Mouse (Mus musculus) c-Kit-negative CD71-positive TER-119-positive erythroid progenitor cells, embryonic 14.5 days (primary cell): Measurements from ENCODE around the gene Pwwp2b.

Experiments
- DNase-seq: peaks from one replicate; pipeline ENCODE4 v3.0.0-alpha.2; 2013; ENCODE audit warnings: low read depth, low spot score

Gene Pwwp2b

DNA sequence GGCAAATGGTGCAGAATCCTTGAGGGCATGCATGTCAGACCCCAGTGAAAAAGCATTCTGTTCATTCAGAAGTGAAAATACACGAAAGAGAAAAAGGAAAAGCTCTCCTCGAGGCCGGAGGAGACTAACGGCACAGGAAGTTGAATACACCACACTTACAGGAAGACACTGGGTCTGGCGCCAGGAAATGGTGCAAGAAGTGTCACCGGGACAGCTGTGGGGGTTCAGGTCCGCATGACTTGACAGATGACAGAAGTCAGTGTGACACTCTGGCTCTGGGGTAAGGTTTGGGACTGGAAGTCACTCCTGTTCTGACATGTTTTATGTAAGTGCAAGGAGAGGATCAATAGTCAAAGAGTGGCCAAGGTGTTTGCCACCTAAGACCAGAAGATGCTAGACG is 23.6 kb upstream of the Pwwp2b start:
- DNase-seq = no peak

DNA sequence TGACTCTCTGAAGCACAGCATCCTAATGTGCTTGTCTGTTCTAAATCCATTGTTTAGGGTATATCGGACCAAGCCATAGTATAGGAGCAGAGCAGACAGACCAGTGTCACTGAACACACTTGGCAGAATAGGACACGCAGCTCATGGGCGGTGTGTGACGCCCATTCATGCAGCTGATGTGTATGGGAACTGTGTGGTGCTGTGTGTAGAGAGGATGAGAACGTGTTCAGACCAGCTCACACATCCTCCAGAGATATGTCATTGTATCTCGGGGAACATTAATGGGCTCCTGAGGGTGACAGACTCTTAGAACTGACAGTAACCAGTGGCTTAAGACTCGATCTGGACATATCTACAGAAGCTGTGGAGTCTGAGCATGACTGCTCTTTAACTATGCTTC is 21.9 kb upstream of the Pwwp2b start:
- DNase-seq = no peak

DNA sequence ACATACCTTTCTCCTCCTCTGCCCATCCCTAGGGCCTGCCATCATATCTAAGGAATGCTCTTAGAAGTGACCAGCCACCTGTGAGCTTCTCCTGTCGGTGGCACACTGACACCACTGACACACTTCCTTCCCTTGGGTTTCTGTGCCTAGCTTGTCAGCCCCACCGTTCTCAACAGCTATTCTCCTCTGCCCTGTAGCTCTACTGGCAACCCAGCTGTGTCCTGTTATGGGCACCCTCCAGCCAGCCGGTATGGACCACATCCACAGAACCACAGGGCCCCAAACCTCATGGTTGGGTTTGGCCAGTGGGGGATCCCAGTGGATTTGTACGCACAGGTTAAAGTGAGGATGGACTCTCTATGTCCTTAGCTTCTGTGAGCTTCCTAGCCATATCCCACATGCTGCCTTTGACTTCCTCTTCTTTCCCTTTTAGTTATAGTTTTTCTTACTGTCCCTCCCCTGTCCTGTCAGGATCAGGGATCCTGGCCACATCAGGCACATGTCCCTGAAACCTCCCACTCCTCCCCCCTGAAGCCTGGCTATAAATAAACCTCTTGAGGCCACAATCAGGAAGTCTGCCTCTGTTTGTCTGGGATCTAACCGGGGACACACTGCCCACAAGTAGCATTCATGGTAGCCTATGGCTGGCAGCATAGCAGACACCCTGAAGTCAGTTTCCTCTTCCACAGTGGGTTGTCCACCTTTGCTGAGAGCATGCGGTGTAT is 19.7 kb upstream of the Pwwp2b start:
- DNase-seq = no peak

DNA sequence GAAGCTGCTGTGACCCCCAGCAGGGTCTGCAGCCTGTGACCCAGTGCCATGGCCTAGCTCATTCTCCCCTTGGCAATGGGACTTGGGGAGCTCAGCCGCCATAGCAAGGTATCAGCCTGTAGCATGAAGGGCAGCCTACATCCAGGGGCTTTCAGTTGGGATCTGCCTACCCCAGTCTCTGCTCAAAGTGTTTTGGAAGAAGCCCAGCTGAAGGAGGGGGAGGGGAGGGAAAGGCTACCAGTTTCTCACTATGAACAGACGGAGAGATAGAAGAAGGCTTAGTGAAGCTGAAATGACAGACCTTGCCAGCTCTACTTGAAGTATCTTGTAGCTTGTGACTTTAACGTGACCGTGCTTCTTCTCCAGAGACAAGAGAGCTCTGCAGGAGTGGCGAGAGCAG is 18.4 kb upstream of the Pwwp2b start:
- DNase-seq = no peak

DNA sequence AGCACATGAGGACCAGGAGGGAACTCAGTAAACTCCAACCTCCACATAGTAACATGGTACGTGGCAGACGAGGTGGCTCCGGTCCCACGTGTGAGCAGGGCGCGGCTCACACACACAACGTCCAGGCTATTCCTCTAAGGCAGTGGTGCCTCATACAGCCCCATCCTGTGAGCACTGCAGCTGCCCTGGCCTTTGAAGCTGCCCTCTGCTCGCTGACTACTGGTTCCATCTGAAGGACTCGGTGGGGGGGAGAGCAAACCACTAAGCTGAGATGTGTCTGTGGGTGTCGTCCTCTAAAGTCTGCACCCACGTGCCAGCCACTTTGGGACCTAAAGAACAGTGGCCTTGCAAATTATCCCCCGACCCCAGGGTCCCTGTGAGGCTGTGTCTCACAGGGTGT is 18.0 kb upstream of the Pwwp2b start:
- no peak for DNase-seq

DNA sequence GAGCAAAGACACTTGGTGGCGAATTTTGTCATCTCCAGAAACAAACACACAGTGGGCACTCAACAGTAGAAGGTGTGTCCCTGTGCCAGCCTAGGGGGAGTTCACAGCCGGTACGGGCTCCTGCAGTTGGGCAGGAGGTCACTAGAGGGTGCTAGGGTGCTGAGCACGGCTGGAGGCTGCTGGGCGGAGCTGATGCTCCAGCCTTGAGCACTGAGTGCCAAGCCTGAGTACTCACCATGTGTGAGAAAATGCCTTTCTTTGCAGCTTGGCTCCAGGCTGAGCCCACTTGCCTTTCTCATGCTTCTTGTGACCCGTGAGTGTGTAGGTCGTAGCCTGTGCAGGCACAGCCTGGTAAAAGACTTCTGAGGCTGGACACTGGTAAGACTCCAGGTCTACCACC is 14.6 kb upstream of the Pwwp2b start:
- no peak for DNase-seq

DNA sequence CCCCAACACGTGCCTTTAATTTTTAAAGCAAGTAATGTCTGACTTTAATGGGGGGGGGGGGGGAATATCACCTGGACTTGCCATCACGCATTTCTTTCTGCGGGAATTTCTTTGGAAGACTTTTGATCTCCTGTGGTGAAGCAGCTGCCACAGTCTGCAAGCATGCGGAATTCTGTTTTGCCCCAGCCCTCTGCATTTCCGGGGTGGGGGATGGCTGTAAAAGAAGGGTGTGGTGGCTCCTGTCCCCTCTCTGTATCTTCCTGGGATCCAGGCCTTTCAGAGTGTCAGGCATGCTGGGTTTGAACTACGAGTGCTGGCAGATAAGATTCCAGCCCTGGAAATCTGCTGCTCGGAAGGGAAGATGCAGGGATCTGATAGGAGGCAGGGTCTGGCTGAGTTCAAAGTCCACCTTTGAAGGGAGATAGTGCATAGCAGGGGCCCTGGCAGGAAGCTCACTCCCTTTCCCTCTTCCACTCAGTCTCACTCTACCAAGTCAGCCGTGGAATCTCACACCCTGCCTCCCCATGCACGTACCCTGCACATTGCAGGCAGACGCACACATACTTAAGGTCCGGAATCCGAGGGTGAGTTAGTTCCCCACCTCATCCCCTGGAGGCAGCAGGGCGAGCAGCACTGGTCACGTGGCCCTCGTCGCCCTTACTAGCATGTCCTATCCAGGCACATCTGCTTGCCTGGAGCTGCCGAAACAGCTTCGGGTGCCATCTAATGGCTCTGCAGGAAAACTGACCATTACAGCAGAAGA is 13.7 kb upstream of the Pwwp2b start:
- DNase-seq = no peak

DNA sequence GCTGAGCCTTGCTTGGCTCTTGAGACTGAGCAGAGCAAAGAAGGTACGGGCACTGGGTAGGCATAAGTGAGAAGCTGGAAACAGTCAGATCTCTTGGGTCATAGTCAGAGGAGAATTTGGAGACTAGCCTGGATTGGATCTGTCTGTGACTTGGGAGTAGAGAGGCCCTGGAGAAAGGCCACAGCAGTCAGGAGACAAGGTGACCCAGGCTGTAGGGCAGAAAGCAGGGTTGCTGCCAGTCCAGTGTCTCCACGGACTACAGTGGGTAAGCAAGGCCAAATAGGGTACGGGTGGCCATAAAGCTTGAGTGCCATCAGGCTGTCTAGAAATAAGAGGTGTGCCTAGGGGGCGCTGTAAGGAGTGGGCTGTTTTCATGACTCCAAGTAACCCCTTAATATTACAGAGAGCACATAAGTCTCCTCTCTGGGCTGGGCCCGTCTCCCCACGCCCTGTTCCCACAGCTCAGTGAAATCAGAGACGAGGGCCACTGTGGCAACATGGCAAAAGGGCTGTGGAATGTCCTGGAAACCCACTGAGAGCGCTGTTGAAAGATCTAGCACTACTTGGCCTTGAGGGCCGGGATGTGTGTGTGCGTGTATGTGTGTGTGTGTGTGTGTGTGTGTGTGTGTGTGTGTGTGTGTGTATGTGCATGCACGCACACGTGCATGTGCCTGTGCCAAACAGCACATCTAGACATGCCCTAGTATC is 12.5 kb upstream of the Pwwp2b start:
- DNase-seq = no peak

DNA sequence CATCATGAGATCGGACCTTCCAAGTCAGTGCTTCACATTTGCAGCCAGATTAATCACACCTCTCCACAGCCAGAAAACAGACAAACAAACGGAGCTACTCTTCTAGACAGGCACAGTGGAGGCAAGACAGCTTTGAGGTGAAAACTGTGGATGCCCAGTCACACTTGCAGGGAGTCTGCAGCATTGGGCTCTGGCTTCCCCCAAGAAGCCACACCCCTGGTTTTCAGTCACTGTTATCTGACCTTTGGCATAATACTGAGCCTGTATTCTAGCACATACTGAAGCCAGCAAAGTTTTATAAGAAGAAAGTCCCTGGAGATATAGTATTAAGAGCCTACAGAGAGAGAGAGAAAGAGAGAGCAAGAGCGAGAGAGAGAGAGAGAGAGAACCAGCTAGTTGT is 8.8 kb upstream of the Pwwp2b start:
- DNase-seq = no peak

DNA sequence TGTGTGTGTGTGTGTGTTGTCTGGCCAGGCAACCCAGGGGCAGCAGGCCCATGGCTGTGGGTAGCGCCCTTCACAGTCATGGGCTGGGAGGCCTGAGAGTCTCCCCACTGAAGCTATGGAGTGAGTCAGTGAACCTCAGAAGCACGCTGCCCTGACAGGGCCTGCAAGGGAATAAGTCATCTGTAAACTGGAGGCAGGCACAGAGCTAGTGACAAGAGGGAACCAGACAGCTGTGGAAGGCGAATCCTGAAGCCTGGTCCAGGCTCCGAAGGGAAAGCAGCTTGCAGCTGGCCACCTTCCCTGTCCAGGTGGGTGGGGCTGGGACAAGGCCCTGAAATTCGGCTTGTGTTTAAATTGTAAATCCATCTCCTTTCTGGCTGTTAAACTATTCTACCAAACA is 2.2 kb upstream of the Pwwp2b start:
- no peak for DNase-seq

DNA sequence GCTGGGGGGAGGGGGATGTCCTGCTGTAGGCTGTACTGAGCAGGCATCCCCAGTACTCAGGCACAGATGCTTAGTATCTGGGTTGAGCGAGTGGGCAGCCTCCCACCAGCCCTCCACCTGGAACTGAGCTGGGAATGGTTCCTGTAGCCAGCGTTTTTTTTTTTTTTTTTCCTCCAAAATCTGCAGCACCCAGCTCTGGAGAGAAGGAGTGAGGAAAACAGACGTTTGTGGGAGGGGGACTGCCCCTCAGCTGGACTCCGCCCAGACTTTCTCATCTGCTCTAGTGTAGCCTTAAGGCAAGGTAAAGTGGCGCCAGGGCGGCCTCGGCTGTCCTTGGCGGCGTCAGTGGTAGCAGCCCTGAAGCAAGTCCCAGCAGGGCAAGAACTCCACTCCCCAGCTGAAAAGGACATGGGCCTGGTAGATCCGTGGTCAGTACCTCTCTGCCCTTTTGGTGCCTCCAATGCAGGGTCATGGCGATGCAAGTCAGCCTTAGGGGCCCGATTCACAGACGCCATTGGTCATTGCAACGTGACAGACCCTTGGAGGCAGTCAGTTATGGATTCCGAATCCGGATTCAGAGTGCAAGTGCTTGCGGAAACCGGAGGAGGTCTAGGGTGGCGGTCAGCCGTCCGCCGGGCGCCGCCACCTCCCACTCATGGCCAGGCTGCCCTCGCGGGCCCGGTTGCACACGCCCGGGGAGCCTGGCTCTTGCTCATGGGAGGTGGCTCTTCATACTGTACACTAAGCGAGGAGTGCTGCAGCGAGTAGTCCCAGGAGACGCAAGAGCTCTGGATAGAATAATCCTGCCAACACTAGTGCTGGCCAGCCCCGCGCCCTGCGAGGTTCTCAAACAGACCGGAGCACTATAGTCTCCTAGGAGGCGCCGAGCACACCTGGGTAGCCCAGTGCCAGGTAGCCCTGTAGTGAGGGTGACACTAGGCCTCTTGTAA is 1.1 kb upstream of the Pwwp2b start:
- DNase-seq = no peak

DNA sequence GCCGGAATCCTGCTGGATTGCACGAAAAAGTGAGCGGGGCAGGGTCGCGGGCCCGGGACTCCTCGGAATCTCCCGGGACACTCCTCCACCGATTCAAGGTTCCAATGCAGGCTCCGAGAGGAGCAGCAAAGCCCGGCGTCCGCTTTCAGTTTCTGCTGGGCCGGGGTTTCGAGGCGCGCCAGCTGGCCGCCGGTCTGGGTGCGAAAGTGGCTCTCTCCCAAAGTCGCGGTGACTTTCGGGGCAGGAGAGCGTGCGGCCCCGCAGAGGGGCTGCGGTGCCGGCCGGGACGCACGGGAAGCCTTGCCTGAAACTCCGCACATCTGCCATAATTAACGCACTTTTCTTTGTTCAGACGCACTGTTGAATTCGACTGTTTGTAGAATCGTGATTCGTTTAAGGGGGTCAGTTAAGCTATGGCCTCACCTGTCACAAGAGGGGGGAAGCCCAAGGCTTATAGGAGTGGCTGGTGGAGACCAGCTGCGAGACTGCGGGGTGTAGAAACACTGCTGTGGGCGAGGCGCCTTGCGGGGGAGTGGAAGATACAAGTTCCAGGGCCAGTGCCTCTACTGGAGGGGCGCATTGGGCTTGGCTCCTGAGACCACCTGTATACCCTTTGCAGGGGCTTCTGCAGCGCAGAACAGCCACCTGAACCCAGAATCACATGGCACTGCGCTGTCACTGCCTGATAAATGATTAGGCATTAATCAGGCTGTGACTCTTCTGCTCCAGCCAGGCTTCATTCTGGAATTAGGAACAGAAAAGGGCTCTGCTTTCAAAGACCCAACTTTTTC is 528 bp downstream of the Pwwp2b start:
- no peak for DNase-seq

DNA sequence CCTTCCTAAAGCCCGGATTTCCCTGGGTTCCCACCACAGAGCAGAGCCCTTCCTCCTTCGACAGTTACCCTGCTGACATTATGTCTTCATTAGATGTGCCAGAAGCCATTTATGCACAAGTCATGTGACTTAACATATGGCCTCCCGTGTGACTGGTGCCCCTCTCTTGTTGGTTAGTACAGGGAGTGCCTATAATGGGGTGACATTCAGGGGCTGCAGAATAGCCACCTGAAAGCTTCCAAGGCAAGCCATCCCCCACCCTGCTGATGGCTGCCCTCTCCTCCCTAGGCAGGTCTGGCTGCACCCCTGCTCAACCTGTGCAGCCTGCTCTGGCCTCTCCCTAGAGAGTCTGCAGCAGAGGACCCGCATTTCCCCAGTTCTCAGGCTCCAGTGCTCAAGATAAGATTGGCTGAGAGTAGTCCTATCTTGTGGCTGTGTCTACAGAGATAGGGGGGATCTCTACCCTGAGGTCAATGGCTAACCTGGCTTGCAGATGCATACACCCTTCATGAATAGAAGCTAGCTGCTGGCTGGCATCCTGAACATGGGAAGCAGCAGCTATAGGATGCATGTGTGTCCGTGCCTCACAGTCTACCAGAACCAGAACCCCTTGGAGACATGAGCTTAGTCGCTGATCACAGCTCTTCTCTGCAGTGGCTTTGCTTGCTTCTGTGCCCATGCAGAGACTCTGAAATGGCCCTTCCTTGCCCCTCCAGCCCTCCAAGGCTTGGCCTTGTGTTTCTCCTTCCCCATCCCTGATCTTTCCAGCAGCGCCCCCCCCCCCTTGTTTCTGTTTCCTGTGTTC is 1.3 kb downstream of the Pwwp2b start:
- no peak for DNase-seq

DNA sequence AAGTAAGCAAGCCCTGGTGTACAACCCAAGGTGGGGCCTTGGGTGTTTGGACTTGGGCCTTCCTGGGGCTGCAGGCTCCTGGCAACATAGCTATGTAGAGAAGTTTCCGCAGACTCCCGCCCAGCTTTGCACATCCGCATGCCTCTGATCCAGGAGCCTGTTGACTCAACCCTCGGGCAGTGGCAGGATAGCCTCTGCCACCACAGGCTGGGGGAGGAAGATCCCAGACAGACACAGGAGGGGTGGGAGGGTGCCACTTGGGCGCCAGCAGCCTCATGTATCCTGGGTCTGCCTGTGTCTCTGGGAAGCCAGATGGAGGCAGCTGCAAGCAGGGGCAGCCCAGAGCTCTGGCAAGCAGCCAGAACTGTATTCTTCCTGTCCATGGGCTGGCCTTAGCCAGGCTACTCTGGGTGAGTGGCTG is 3.6 kb downstream of the Pwwp2b start:
- DNase-seq = no peak

DNA sequence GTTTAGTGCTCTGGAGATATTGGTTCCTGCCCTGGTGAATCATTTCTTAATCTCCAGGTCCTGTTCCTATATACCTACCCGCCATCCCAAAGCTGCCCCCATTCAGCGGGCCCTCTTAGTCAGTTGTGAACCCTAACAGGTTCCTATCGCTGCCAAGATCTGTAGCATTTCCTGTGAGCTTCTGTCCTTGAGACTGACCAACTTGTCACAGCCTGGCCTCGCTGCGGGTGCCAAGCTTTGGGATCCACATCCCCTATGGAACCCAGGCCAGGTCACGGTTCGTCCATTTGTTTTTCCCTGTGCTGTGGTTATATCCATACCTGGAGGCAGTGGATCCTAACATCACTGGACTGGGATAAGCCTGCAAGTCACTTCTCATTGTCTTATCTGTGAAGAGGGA is 4.3 kb downstream of the Pwwp2b start:
- DNase-seq = no peak

DNA sequence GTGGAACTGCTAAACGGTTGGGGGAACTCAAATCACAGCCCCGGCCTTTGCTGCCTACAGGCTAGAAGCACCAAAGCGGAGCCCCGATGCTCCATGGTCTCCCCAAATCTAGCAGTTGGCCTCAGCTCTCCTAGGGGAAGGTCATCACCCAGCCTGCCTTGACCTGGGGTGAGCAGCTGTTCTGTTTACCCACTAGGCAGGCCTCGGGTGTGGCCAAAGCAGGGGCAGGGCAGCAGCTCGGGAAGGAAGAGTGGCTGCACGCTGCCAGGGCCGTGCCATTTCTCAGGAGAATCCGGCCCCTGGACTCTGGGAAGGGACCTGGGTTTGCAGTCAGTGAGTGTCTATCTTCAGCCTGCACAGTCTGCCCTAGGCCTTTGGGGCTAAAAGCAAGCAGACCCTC is 4.7 kb downstream of the Pwwp2b start:
- no peak for DNase-seq

DNA sequence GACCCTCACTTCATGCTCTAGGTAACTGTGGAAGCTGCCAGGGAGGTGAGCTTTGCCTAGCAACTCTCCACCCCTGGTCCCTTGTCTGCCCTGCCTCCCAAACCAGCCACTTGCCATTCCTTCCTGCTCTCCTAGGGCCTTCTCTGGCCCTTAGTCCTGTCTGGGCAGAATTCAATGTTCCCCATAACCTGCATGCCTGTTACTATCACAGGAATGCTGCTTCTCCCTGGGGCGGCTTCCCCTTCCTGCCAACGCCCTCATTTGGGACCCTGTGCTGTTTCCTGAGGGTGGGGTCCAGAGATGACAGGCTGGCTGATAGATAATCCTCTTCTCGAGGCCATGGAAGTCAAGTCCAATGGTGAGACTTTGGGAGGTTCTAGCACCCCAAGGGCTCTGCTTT is 5.2 kb downstream of the Pwwp2b start:
- no peak for DNase-seq

DNA sequence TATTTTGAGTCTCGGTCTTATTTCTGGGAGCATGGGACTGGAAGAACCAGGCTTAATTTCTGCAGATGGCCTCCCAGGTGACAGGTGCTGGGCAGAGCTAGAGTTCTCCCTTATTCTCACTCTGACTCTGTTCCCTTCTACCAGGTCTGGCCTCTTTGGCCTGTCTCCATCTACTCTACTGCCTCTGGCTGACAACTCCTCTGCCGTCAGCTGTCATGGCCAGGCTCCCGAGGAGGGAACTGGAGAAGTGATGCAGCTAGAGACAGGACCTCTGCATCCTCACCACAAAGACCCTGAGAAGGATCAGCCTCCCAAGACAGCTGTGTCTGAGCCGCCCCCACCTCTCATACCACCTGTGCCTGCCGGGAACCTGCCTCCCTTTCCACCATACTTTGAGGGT is 6.3 kb downstream of the Pwwp2b start:
- no peak for DNase-seq

DNA sequence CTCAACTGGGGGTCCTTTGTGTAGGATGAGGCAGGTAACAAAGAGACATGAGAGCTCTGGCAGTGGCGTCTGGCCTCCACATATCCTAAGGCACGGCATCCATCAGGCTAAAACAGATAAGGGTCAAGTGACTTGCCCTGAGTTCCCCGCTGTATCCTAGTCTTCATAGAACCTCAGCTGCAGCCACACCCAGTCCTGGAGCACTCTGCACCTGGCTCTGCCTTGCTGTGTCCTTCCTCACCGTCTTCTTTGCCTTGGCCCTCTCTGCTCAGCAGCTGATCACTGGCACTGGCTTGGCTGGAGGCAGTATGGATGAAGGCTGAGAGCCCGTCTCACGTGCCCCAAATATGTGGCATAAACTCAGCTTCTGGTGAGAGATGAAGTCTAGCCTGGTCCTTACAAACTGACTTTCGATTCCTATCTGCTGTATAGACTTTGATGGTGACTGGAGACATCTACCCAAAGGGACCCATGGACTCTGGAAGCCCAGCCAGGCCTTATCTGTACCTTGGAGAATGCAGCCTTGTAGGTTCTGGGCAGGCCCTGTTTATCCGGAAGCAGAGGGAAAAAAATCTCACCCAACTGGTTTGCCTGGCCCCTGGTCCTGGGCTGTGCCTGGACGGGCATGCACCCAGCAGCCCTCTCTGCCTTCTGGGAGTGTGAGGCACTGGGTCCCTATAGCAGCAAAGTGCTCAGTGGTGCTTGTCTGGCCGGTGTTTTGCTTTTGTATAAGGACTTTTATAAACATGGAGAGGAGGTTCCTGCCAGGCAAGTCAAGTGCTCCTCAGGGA is 9.7 kb downstream of the Pwwp2b start:
- DNase-seq = no peak
